Comparison of ENCODE assay signal across 8 mouse cellular contexts in genomic region chr13:39823346-39823954, GRCm38 (mm10).
DNase-seq lines count a peak whose midpoint lies in the region; ATAC-seq and TF ChIP-seq lines count a peak whose summit lies in the region.
"Had no signal": no experiment of that assay in that cellular context is flagged by ENCODE, and none has a peak within 500 bp of the region (broad histone marks: within the 10 kb centered on the region; RNA-seq: fewer than 3 reads in every experiment).

No protein-coding gene starts in this region.

- DNase-seq in lung, adult 2 months: no peak
- peak; percentile 12 for DNase-seq in cerebellum, adult 8-10 months
- peak; percentile 65 for DNase-seq in forebrain, postnatal 0 days
- DNase-seq in thymus, postnatal 10 days (ENCODE audit: low spot score in 2 of 2): no peak
- DNase-seq in ovary, adult 18-20 months (ENCODE audit: low spot score): no peak

- peak overlapping the region; percentile 58 for H3K4me2 ChIP-seq in lung, embryonic 15.5 days
- H3K4me2 ChIP-seq in forebrain, postnatal 0 days (ENCODE audit: low read depth): peak overlapping the region; percentile 68
- H3K4me2 ChIP-seq in midbrain, embryonic 16.5 days (ENCODE audit: low read length): peak overlapping the region; percentile 61
- H3K4me2 ChIP-seq: liver, embryonic 15.5 days had no signal

- H3K9ac ChIP-seq in lung, embryonic 15.5 days: no peak overlapping the region
- H3K9ac ChIP-seq in forebrain, postnatal 0 days: peak overlapping the region; percentile 54
- peak overlapping the region; percentile 36 for H3K9ac ChIP-seq in midbrain, embryonic 16.5 days (ENCODE audit: low read depth, low read length)
- H3K9ac ChIP-seq: liver, embryonic 15.5 days had no signal

- H3K4me3 ChIP-seq in lung, embryonic 15.5 days: peak overlapping the region; percentile 29
- no peak overlapping the region for H3K4me3 ChIP-seq in lung, adult 2 months (replicated peaks; ENCODE audit: extremely low read depth, low read depth, low read length)
- peak overlapping the region; percentile 41 for H3K4me3 ChIP-seq in forebrain, postnatal 0 days (ENCODE audit: low read depth, low read length)
- peak overlapping the region; percentile 34 for H3K4me3 ChIP-seq in midbrain, embryonic 16.5 days (ENCODE audit: low read depth, low read length)
- H3K4me3 ChIP-seq: liver, embryonic 15.5 days had no signal

- no peak for TF ChIP-seq CTCF in lung, adult 2 months (IDR thresholded peaks at IDR 0.05; ENCODE audit: insufficient read depth, low read length)
- no peak for TF ChIP-seq CTCF in forebrain, postnatal 0 days (IDR thresholded peaks at IDR 0.05; ENCODE audit: low read depth)

- no peak overlapping the region for H3K27ac ChIP-seq in lung, embryonic 15.5 days
- H3K27ac ChIP-seq in forebrain, postnatal 0 days (ENCODE audit: low read depth, low read length): peak overlapping the region; percentile 17
- peak overlapping the region; percentile 65 for H3K27ac ChIP-seq in midbrain, embryonic 16.5 days (ENCODE audit: low read length)
- H3K27ac ChIP-seq: liver, embryonic 15.5 days had no signal

- H3K27me3 ChIP-seq in lung, embryonic 15.5 days: no peaks in the 10 kb centered on the region
- H3K27me3 ChIP-seq in forebrain, postnatal 0 days (ENCODE audit: insufficient read depth, low read length): no peaks in the 10 kb centered on the region
- H3K27me3 ChIP-seq in midbrain, embryonic 16.5 days (ENCODE audit: control insufficient read depth, insufficient read depth, low read depth, low read length): no peaks in the 10 kb centered on the region

- H3K36me3 ChIP-seq in lung, embryonic 15.5 days: no peaks in the 10 kb centered on the region
- no peaks in the 10 kb centered on the region for H3K36me3 ChIP-seq in forebrain, postnatal 0 days (ENCODE audit: insufficient read depth)
- H3K36me3 ChIP-seq in midbrain, embryonic 16.5 days (ENCODE audit: control insufficient read depth, insufficient read depth, low read length): no peaks in the 10 kb centered on the region
- H3K36me3 ChIP-seq: liver, embryonic 15.5 days had no signal

- no peaks in the 10 kb centered on the region for H3K9me3 ChIP-seq in lung, embryonic 15.5 days
- no peaks in the 10 kb centered on the region for H3K9me3 ChIP-seq in forebrain, postnatal 0 days (ENCODE audit: low read length)
- H3K9me3 ChIP-seq in midbrain, embryonic 16.5 days (replicated peaks; ENCODE audit: control insufficient read depth, low read length, poor library complexity, severe bottlenecking): no peaks in the 10 kb centered on the region
- H3K9me3 ChIP-seq: liver, embryonic 15.5 days had no signal

- H3K4me1 ChIP-seq in lung, embryonic 15.5 days: peaks cover 17% of the 10 kb centered on the region
- peaks cover 2% of the 10 kb centered on the region; the same call in 1 of the 2 replicates for H3K4me1 ChIP-seq in lung, adult 2 months (ENCODE audit: control insufficient read depth, insufficient read depth, low read length)
- H3K4me1 ChIP-seq in forebrain, postnatal 0 days (ENCODE audit: insufficient read depth): peaks cover 9% of the 10 kb centered on the region
- peaks cover 12% of the 10 kb centered on the region for H3K4me1 ChIP-seq in midbrain, embryonic 16.5 days (ENCODE audit: control insufficient read depth, insufficient read depth, low read length)
- H3K4me1 ChIP-seq: liver, embryonic 15.5 days had no signal

- 8% methylated on average over 15 of the region's 15 CpGs for WGBS in lung, embryonic 15.5 days
- WGBS in lung, adult 2 months: 22% methylated on average over 15 of the region's 15 CpGs
- WGBS in forebrain, postnatal 0 days: 11% methylated on average over 15 of the region's 15 CpGs
- 16% methylated on average over 15 of the region's 15 CpGs for WGBS in midbrain, embryonic 16.5 days

- ATAC-seq in lung, embryonic 15.5 days (ENCODE audit: borderline replicate concordance, extremely low read depth, low FRiP score, low TSS enrichment): no peak
- ATAC-seq in forebrain, postnatal 0 days: peak; percentile 68
- ATAC-seq in midbrain, embryonic 16.5 days: peak; percentile 84

- TF ChIP-seq POLR2A in lung, adult 2 months (IDR thresholded peaks at IDR 0.05; ENCODE audit: borderline replicate concordance, extremely low read depth, low read depth, low read length): no peak

Comparison
In these comparisons a context has a peak if more than half of its experiments do, and no peak if none do; other contexts are left out.
1. DNase-seq: peak in cerebellum, adult 8-10 months (single experiment) and forebrain, postnatal 0 days (single experiment); none in lung, adult 2 months (single experiment), thymus, postnatal 10 days (0 of 2) and ovary, adult 18-20 months (single experiment).
2. Peak in every context shown above with its lines, with median percentiles within 50 percentile points of each other: H3K4me2 ChIP-seq.